Mouse (Mus musculus) heart, adult 2 months (tissue): ENCODE results near the gene Dohh. TPM values are rescaled to one million over a fixed set of nuclear protein-coding genes. Genes with fewer than 3 reads are reported as not detected.

ENCODE experiments used
- DNase-seq, 2 experiments: peaks; one replicate each; pipeline ENCODE4 v3.0.0; 2021
- H3K27ac ChIP-seq: fragments of 200-600 bp; 2 replicates; pipeline ENCODE4 v1.8.1; 2022
- H3K27me3 ChIP-seq: fragments of 200-500 bp; 2 replicates; pipeline ENCODE4 v1.6.1; 2012; ENCODE audit warnings: mild to moderate bottlenecking, low read length, inconsistent platforms, mixed read lengths; ENCODE audit not compliant: control insufficient read depth, insufficient read depth
- H3K36me3 ChIP-seq: fragments of 200-500 bp; 2 replicates; pipeline ENCODE4 v1.6.1; 2012; ENCODE audit warnings: low read length, inconsistent platforms; ENCODE audit not compliant: control insufficient read depth, insufficient read depth
- H3K4me1 ChIP-seq: fragments of 200-500 bp; 2 replicates; pipeline ENCODE4 v1.6.1; 2011; ENCODE audit warnings: low read length; ENCODE audit not compliant: control insufficient read depth, insufficient read depth
- H3K4me3 ChIP-seq: fragments of 200-600 bp; 2 replicates; pipeline ENCODE4 v1.8.1; 2022
- H3K79me2 ChIP-seq: fragments of 200-500 bp; replicated peaks from 2 replicates; pipeline ENCODE4 v1.6.1; 2012; ENCODE audit warnings: mild to moderate bottlenecking, inconsistent platforms, low read length, moderate library complexity, mixed read lengths; ENCODE audit not compliant: control insufficient read depth, insufficient read depth
- H3K9ac ChIP-seq: fragments of 200-500 bp; 2 replicates; pipeline ENCODE4 v1.6.1; 2012; ENCODE audit warnings: low read depth, mild to moderate bottlenecking, control low read depth, inconsistent platforms, low read length, mixed read lengths
- CTCF ChIP-seq: fragments of 200-600 bp; IDR thresholded peaks from 2 replicates; pipeline ENCODE4 v1.8.1; 2022; ENCODE audit warnings: antibody characterized with exemption, mild to moderate bottlenecking, moderate library complexity
- EP300 ChIP-seq: fragments of 200-500 bp; IDR thresholded peaks from 2 replicates; pipeline ENCODE4 v1.6.1; 2011; ENCODE audit warnings: low read depth, low read length, control low read depth; ENCODE audit not compliant: insufficient read depth
- POLR2A ChIP-seq: fragments of 200-500 bp; IDR thresholded peaks from 2 replicates; pipeline ENCODE4 v1.6.1; 2011; ENCODE audit warnings: mild to moderate bottlenecking, low read depth, low read length, control low read depth; ENCODE audit not compliant: insufficient read depth
- WGBS: fragments of 180-500 bp; shearing (Covaris S2); methylation state at CpG from one replicate; pipeline ENCODE4 v1.1.7; 2018; 5-methylcytosine and 5-hydroxymethylcytosine counted together
- intact Hi-C: fragments of 180-260 bp; cut with DNase I; formaldehyde crosslinking; loops from one replicate; pipeline ENCODE4 v1.15.1; 2025
- polyA plus RNA-seq: library from polyadenylated mRNA; depleted of rRNA; stranded (reverse); fragments of >200 nt; gene quantifications from 2 replicates; pipeline ENCODE4 v1.2.3, GENCODE M21; 2012
- total RNA-seq, 2 experiments: library from RNA; stranded (reverse); gene quantifications; 2 replicates each; pipeline ENCODE4 v1.2.3; 2021

Gene Dohh
- total and polyA plus RNA-seq, 3 experiments, result 46.6 to 56.9 (median 53.8) TPM

DNA sequence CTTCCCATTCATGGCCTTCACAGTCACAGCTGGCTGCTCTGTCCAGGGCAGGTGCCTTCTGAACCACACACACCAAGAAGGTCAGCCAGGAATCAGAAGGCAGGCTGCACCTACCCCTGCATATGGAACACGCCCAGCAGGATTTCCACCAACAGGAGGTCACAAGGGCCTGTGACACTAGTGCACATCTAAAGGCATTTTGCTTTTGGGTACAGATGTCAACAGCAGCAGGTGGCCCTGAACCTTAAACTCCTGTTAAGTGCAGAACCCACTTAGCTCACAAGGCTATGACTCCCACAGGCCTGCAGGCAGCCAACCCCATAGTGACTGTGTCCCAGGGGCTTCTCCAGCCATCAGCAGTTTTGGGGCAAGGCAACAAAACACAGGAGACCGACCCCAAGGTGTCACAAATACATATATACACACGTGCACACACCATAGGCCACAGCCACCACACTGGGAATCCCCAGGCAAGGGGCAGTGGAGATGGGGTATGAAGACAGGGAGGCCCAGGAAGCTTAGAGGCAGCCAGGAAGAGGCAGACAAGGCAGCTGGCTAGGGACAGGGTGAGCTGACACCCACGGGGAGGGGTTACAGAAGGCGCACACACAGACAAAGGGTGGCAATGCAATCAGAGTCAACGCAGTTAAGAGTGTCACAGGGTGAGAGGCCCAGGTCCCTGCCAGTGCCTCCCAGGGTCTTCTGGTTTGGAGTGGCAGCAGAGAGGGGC lies 17.6 kb upstream of the Dohh start:
- no peak for DNase-seq
- intact Hi-C loops, result no loop called here
- H3K9ac ChIP-seq, result no peak overlapping the region
- H3K4me3 ChIP-seq, result no peak overlapping the region
- 74% methylated on average over 6 of the region's 6 CpGs for WGBS
- H3K4me1 ChIP-seq, result peaks cover 7% of the 10 kb centered on the region
- TF ChIP-seq CTCF, result no peak
- 0 out of 2 replicates have a peak, but pooled peaks have one; percentile 15 for TF ChIP-seq POLR2A
- TF ChIP-seq EP300, result peak; percentile 7; the same call in 1 of the 2 replicates
- no peaks in the 10 kb centered on the region for H3K79me2 ChIP-seq
- no peaks in the 10 kb centered on the region for H3K27me3 ChIP-seq
- H3K36me3 ChIP-seq, result no peaks in the 10 kb centered on the region
- no peak overlapping the region for H3K27ac ChIP-seq

DNA sequence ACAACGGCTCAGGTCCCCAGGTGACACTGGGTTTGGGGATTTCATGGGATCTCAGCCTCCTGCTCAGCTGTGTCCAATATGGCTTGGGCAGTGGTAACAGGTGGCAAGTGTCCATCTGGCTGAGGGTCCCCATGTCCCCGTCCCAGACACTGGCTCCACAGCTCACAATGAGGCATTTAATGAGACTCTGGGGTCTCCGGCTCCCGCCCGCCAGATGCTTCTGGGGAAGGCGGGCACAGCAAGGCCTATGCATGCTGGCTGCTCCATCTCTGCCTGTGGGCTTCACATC lies 17.1 kb upstream of the Dohh start:
- WGBS, result 93% methylated on average over 6 of the region's 6 CpGs
- TF ChIP-seq EP300 (no peak), CTCF (no peak), POLR2A (no peak)
- Histone ChIP-seq H3K27ac (no peak overlapping the region), H3K4me3 (no peak overlapping the region), H3K4me1 (peaks cover 7% of the 10 kb centered on the region), H3K9ac (no peak overlapping the region), H3K79me2 (no peaks in the 10 kb centered on the region), H3K36me3 (no peaks in the 10 kb centered on the region), H3K27me3 (no peaks in the 10 kb centered on the region)
- intact Hi-C loops, result no loop called here
- no peak for DNase-seq

DNA sequence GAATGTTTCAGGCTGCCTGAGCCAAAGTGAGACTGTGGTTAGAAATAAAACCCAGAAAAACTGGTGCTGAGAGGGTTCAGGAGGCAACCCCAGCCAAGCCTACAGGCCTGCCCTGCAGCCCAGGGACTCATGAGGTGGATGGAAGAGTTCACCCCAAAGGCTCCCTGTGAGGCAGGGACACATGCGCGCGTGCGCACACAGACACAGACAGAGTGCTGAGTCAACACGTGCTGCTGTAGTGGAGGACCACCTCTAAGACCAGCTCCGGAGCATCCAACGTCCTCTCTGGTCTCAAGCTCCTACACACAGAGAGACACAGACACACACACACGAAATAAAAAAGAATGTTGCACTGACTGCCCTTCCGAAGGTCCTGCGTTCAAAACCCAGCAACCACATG lies 8.9 kb upstream of the Dohh start:
- no peak overlapping the region for H3K27ac ChIP-seq
- no peak overlapping the region for H3K9ac ChIP-seq
- H3K4me3 ChIP-seq, result no peak overlapping the region
- no peaks in the 10 kb centered on the region for H3K27me3 ChIP-seq
- intact Hi-C loops, result no loop called here
- H3K79me2 ChIP-seq, result peaks cover 2% of the 10 kb centered on the region
- 94% methylated on average over 10 of the region's 10 CpGs for WGBS
- H3K36me3 ChIP-seq, result no peaks in the 10 kb centered on the region
- H3K4me1 ChIP-seq, result peaks cover 4% of the 10 kb centered on the region; the same call in 1 of the 2 replicates
- no peak for TF ChIP-seq CTCF
- TF ChIP-seq EP300, result no peak
- TF ChIP-seq POLR2A, result no peak
- no peak for DNase-seq

DNA sequence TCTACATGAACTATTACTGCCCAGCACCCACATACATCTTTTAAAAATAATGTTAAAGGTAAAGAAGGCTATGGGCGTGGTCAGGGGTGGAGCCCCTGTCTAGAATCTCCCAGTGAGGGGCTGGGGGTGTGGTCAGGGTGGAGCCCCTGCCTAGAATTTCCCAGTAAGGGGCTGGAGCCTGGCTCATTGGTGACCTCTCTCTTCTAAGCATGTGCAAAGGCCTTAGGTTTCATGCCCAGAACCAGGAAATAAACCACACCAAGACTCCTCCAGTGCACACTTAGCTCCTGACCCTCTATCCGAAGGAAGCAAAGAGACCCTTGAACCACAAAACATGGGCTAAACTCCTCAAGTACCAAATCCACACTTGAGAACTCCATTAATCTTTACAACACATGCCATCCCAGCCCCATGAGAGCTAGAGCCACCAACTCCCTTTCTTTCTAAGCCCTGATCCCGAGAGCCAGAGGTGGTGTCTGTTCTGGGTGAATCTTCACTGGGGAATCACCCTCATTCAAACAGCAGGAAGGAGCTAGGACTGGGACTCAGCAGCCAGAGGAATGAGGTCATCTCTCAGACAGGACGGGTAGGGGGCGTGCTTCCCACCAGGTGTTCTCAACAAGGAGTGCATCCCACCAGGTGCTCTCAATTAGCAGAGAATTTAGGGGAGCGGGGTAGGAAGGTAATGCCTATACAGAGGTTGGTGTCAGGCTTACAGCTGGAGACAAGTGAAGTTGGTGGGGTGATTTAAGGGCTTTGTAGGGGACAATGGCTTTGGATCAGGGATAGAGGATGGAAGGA lies 7.5 kb upstream of the Dohh start:
- 41% methylated on average over 6 of the region's 6 CpGs for WGBS
- Histone ChIP-seq H3K4me1 (peaks cover 4% of the 10 kb centered on the region; the same call in 1 of the 2 replicates), H3K79me2 (peaks cover 2% of the 10 kb centered on the region), H3K4me3 (no peak overlapping the region), H3K9ac (no peak overlapping the region; the same call in 1 of the 2 replicates), H3K27me3 (no peaks in the 10 kb centered on the region), H3K27ac (no peak overlapping the region), H3K36me3 (no peaks in the 10 kb centered on the region)
- no peak for DNase-seq
- TF ChIP-seq EP300, result no peak
- TF ChIP-seq CTCF, result no peak
- TF ChIP-seq POLR2A, result no peak
- intact Hi-C loops, result loop anchor here (2.0 kb wide), 1 partner anchor 26 kb away; the partner anchor contains the start of gene Hmg20b

DNA sequence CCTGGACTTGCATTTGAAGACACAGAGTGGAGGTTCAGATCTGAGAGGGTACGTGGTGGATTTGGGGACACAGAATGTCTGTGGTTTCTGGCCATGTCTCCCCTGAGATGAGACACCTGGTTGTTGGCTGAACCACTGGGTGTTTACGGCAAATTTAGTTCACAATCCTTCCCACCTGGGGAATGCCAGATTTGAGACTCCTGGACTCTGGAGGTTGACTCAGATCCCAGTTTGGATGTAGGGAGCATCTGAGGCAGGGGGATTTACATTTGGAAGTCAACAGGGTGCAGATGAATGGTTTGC lies 6.9 kb upstream of the Dohh start:
- H3K27me3 ChIP-seq, result no peaks in the 10 kb centered on the region
- peaks cover 4% of the 10 kb centered on the region; the same call in 1 of the 2 replicates for H3K4me1 ChIP-seq
- intact Hi-C loops, result loop anchor here (2.0 kb wide), 1 partner anchor 27 kb away; the partner anchor contains the start of gene Hmg20b
- 50% methylated on average over 2 of the region's 2 CpGs for WGBS
- H3K4me3 ChIP-seq, result peak overlapping the region; percentile 99
- H3K9ac ChIP-seq, result peak overlapping the region; percentile 82
- H3K27ac ChIP-seq, result peak overlapping the region; percentile 93; the same call in 1 of the 2 replicates
- H3K36me3 ChIP-seq, result no peaks in the 10 kb centered on the region
- DNase-seq, result no peak
- peaks cover 2% of the 10 kb centered on the region for H3K79me2 ChIP-seq
- TF ChIP-seq EP300, result no peak
- TF ChIP-seq POLR2A, result no peak
- TF ChIP-seq CTCF, result no peak
